Mouse (Mus musculus): Measurements from ENCODE around the gene Zfp72.

Gene Zfp72

DNA sequence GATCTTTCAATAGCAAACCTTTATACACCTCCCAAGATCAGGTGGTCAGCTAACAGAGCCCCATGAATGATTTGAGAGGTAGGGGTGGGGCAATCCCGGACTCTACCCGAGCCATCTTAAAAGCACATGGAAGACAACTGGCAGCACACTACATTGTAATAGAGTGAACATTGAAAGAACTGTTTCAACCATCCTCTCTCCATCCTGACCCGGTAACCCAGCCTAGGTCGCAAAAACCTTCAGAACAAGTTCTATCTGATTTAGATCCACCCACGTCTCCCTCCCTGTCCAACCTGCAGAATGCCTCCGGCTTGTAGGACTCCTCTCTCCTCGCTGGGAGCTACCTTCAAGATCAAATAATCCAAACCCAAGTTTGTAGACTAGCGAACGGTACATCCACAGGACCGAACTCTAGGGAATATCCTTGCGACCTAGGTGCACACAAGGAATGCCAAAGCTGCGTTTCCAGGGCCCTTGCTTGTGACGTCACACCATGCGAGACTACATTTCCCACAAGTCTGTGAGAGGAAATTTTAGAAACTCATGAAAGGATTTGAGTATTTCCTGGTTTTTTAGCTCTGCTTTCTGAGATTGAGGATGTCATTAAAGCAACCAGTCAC lies at the start of gene Zfp72:
Gene Zfp72, minus strand, starts transcription at position 466 of the 620 bp plus-strand sequence.
- DNase-seq (ENCODE audit: low spot score), result peak; percentile 82

- no peak for DNase-seq (ENCODE audit: low spot score)
Observed at GRCm38 (mm10) chr13:74439895-74440294, 49.3 kb upstream of the Zfp72 start.

- DNase-seq (ENCODE audit: low spot score), result no peak
Observed at GRCm38 (mm10) chr13:74399298-74399839, 8.7 kb upstream of the Zfp72 start, which contains the start of gene Ftl1-ps1. TSS of gene Ftl1-ps1 (plus strand) at chr13:74399694.

- DNase-seq (ENCODE audit: low spot score), result no peak
Observed at GRCm38 (mm10) chr13:74391156-74391555, 520 bp upstream of the Zfp72 start.

- DNase-seq (ENCODE audit: low spot score), result no peak
Observed at GRCm38 (mm10) chr13:74389730-74390129, 906 bp downstream of the Zfp72 start.

DNA sequence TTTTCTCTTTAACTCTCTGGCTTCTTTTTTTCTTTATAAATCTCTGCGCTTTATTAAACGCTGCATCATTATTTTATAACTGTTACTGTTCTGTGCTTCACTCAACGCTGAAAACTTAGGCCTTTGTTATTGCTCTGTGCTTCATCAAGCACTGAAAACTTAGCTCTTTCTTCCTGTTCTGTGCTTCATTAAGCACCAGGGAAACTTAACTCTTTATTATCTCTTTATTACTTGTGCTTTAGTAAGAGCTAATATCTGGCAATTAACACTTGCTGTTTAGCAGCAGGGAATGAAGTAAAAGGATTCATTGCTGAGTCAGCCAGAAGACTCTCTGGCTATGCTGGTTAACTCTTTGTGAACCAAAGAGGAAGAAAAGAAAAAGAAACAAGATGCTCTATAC lies 8.3 kb downstream of the Zfp72 start:
- no peak for DNase-seq (ENCODE audit: low spot score)

DNA sequence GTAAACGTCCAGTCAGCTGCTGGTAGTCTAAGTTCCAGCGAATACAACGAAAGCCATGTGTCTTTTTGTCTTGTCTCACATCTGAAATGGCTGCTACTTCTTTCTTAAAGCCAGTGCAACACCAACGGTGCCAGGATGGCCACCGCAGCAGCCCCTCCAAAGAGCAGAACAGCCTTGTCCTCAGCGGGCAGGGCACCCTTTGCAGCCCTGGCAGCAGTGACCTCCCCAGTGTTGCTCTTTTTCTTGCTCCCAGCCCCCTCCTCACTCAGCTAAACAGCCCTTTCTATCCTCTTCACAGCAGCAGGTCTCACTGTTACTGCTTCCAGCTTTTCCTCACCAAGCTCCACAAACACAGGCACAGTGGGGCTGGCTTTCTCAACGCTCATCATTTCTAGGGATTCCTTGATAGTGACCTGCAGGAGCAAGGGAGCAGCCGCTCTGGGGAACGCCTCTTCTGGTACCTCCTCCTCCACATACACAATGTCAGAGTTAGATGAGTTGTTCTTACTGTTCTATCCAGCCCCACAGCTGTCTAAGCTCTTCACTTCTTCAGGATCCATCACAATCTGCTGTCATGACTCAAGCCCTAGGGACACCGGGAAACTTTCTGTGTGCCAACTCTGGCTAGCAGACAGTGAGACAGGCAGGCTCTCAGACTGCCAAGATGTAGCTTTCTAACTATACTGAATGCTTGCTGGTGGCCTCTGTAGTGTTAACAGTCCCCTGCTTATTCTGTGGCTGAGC lies 8.9 kb downstream of the Zfp72 start:
- peak; percentile 67 for DNase-seq (ENCODE audit: low spot score)

DNA sequence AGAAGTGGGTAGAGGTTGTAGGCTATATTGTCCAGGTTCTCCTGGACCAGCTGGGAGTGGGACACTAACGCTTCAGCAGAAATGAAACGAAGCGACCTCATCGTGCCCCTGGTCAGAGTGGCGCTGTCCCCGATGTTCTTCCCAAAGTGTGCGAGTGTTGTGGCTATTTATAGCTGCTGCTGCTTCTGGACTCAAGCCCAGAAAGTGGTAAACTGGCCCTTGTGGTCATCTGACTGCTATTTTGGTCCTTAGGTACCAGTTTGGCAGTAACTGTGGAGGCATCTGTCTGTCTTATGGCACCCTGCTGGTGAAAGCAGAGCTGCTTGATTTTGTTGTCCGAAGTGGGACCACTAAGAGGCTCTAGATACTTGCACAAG lies 26.8 kb downstream of the Zfp72 start, which contains the start of gene Lrrc14b:
Gene Lrrc14b, minus strand, starts transcription at position 147 of the 377 bp plus-strand sequence.
- DNase-seq (ENCODE audit: low spot score), result peak; percentile 86

- DNase-seq (ENCODE audit: low spot score), result no peak
Observed at GRCm38 (mm10) chr13:74363176-74363858, 27.3 kb downstream of the Zfp72 start.

DNA sequence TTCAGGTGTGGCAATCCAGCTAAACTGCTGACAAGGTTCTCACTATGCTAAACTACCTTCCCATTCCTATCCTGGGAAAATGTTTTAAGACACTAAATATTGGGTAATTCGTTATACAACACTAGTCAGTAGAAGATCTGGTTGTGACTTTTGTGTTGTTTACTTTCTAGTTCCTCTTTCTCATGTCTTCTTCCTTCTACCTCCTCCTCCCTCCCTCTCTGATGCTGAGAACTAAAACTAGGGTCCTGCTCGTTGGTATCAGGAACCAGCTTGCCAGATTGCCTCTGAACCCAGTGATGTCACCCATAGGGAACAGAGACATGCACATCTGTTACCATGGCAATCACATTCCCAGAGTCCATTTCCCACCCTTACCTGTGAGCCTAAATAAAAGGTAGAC lies 28.4 kb downstream of the Zfp72 start:
- DNase-seq (ENCODE audit: low spot score), result no peak

DNA sequence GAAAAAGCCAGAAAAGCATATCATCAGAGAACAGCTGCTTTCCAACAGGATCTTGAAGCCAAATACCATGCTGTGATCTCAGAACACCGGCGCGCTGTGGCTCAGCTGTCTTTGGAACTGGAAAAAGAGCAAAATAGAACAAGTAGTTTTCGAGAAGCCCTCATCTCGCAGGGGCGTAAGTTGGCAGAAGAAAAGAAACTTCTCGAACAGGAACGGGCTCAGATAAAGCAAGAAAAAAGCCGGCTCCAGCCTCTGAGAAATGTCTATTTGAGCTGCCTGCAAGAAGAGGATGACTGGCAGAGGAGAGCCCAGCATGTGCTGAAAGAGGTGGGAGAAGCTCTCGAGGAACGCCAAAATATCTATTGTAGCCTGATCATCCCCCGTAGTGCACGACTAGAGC lies 34.1 kb downstream of the Zfp72 start:
- DNase-seq (ENCODE audit: low spot score), result no peak

- no peak for DNase-seq (ENCODE audit: low spot score)
Observed at GRCm38 (mm10) chr13:74350435-74350906, 40.2 kb downstream of the Zfp72 start.

DNA sequence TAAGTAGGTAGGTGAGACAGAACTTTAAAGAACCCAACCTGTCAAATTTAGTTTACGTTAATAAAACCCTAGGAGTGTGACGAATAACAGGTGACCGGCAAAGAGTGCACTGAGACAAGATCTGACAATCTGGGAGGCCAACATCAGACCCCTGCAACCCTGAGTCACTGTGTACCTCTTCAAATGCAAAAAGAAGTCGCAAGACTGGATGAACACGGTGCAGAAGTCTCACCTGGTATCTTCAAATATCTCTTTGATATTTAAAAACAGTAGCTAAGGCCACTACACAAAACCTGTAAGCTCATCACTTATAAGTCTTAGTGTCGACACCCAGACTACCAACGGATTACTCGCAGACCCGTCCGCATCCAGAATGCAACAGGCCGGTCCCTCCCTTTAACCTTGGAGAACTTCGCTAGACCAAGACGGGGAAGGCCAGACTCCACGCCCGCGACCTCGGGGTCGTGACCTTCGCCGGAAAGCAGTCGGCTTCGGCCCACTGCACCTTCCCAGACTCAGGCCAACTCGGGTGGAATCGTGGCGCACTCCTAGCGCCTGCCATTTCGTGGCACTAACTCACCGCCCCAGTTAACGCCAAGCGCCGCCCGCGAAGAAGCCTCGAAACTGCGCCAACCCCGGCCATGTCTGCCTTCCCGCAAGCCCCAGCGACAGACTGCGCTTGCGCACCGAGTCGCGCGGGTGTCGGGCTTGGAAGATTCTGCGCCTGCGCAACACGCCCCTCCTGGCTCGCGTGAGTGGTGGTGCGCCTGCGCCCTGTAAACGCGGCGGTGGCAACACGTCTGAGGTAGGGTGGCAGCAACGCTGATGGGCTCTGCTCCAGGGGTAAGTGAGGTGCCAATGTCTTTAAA lies 40.8 kb downstream of the Zfp72 start, which contains the start of the genes Sdha and Ccdc127:
Gene Sdha, minus strand, starts transcription at position 715 of the 869 bp plus-strand sequence.
Gene Ccdc127, plus strand, starts transcription at position 744 of the 869 bp plus-strand sequence.
- DNase-seq (ENCODE audit: low spot score), result peak; percentile 98

GRCm38 (mm10) chr13:74341036-74341435 lies 49.6 kb downstream of the Zfp72 start:
- peak; percentile 65 for DNase-seq (ENCODE audit: low spot score)

DNA sequence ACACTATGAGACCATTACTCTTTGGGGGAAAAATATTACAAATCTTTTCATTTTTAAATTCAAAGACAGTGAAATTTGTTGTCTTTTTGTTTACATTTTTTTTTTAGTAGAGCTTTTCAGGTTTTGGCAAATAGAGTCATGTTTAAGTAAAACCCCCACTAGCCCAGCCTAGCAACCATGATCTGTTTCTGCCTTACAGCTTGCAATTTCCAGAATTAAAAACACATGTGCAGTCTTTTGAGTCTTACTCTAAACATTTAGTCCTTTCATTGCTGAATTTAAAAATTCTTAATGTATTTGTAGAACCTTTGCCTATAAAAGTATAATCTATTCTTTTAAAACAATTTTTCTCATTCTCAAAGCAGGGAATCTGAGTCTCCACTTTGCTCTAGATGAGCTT lies 61.3 kb downstream of the Zfp72 start:
- no peak for DNase-seq (ENCODE audit: low spot score)
